Mouse (Mus musculus): ENCODE results near the gene Stx19.

- TF ChIP-seq CTCF (IDR thresholded peaks at IDR 0.05; ENCODE audit: insufficient read depth, low read depth, low read length): no peak
- no peak for TF ChIP-seq POLR2A (IDR thresholded peaks at IDR 0.05; ENCODE audit: insufficient read depth, low read depth, low read length)
Measured at GRCm38 (mm10) chr16:62855385-62855784, 40.9 kb downstream of the Stx19 start.
